Mouse (Mus musculus): ENCODE results near the gene Podxl2. TPM values are rescaled to one million over a fixed set of nuclear protein-coding genes. Genes with fewer than 3 reads are reported as not detected.

The Podxl2 gene
- polyA plus RNA-seq, 1 experiment from 2014 or later: 1.6 TPM

GRCm38 (mm10) chr6:88905042-88905441 lies 30.2 kb upstream of the Podxl2 start:
- Histone ChIP-seq H3K36me3 (ENCODE audit: control insufficient read depth, insufficient read depth) (peaks cover 11% of the 10 kb centered on the region), H3K4me1 (ENCODE audit: control insufficient read depth, low read depth, low read length) (peaks cover 69% of the 10 kb centered on the region), H3K4me3 (ENCODE audit: low read depth, low read length) (no peak overlapping the region), H3K9me3 (replicated peaks; ENCODE audit: control insufficient read depth, low read length) (no peaks in the 10 kb centered on the region), H3K27ac (ENCODE audit: low read length) (no peak overlapping the region), H3K27me3 (ENCODE audit: control insufficient read depth, insufficient read depth, low read depth, low read length) (no peaks in the 10 kb centered on the region), H3K9ac (ENCODE audit: low read depth, low read length) (no peak overlapping the region), H3K4me2 (ENCODE audit: low read depth, low read length) (no peak overlapping the region)
- no peak for ATAC-seq (ENCODE audit: low read depth)
- 81% methylated on average over 7 of the region's 7 CpGs for WGBS (ENCODE audit: insufficient replicate concordance)

GRCm38 (mm10) chr6:88904456-88904974 lies 29.7 kb upstream of the Podxl2 start:
- Histone ChIP-seq H3K27me3 (ENCODE audit: control insufficient read depth, insufficient read depth, low read depth, low read length) (no peaks in the 10 kb centered on the region), H3K4me2 (ENCODE audit: low read depth, low read length) (peak overlapping the region; percentile 86), H3K27ac (ENCODE audit: low read length) (peak overlapping the region; percentile 19), H3K9me3 (replicated peaks; ENCODE audit: control insufficient read depth, low read length) (no peaks in the 10 kb centered on the region), H3K4me1 (ENCODE audit: control insufficient read depth, low read depth, low read length) (peaks cover 69% of the 10 kb centered on the region), H3K4me3 (ENCODE audit: low read depth, low read length) (peak overlapping the region; percentile 87; the same call in 1 of the 2 replicates), H3K9ac (ENCODE audit: low read depth, low read length) (no peak overlapping the region; the same call in 1 of the 2 replicates), H3K36me3 (ENCODE audit: control insufficient read depth, insufficient read depth) (peaks cover 6% of the 10 kb centered on the region)
- WGBS (ENCODE audit: insufficient replicate concordance): 79% methylated on average over 4 of the region's 4 CpGs
- ATAC-seq (ENCODE audit: low read depth): no peak

- Histone ChIP-seq H3K27ac (ENCODE audit: low read length) (peak overlapping the region; percentile 97; the same call in 1 of the 2 replicates), H3K9ac (ENCODE audit: low read depth, low read length) (peak overlapping the region; percentile 96), H3K4me2 (ENCODE audit: low read depth, low read length) (peak overlapping the region; percentile 86), H3K4me1 (ENCODE audit: control insufficient read depth, low read depth, low read length) (peaks cover 70% of the 10 kb centered on the region), H3K27me3 (ENCODE audit: control insufficient read depth, insufficient read depth, low read depth, low read length) (no peaks in the 10 kb centered on the region), H3K36me3 (ENCODE audit: control insufficient read depth, insufficient read depth) (peaks cover 6% of the 10 kb centered on the region), H3K4me3 (ENCODE audit: low read depth, low read length) (peak overlapping the region; percentile 87), H3K9me3 (replicated peaks; ENCODE audit: control insufficient read depth, low read length) (no peaks in the 10 kb centered on the region)
- no peak for ATAC-seq (ENCODE audit: low read depth)
- WGBS (ENCODE audit: insufficient replicate concordance): 71% methylated on average over 5 of the region's 5 CpGs
These were observed 28.9 kb upstream of the Podxl2 start for GRCm38 (mm10) chr6:88903708-88904107.

- H3K36me3 ChIP-seq (ENCODE audit: control insufficient read depth, insufficient read depth): no peaks in the 10 kb centered on the region
- H3K9ac ChIP-seq (ENCODE audit: low read depth, low read length): peak within 1 kb of the TSS; percentile 96
- no peaks in the 10 kb centered on the region for H3K9me3 ChIP-seq (replicated peaks; ENCODE audit: control insufficient read depth, low read length)
- peak within 1 kb of the TSS; percentile 86 for H3K4me2 ChIP-seq (ENCODE audit: low read depth, low read length)
- H3K4me3 ChIP-seq (ENCODE audit: low read depth, low read length): peak within 1 kb of the TSS; percentile 87
- WGBS (ENCODE audit: insufficient replicate concordance): under 1% methylated on average over 66 of the region's 66 CpGs
- H3K4me1 ChIP-seq (ENCODE audit: control insufficient read depth, low read depth, low read length): peaks cover 63% of the 10 kb centered on the region
- ATAC-seq (ENCODE audit: low read depth): peak; percentile 86
- H3K27ac ChIP-seq (ENCODE audit: low read length): peak within 1 kb of the TSS; percentile 97
- H3K27me3 ChIP-seq (ENCODE audit: control insufficient read depth, insufficient read depth, low read depth, low read length): no peaks in the 10 kb centered on the region
These were observed 27.3 kb upstream of the Podxl2 start, which contains the start of gene Tpra1 for GRCm38 (mm10) chr6:88901947-88902820. Tpra1 (plus strand) TSS chr6:88902251.

- H3K4me3 ChIP-seq (ENCODE audit: low read depth, low read length): peak overlapping the region; percentile 87
- peak overlapping the region; percentile 86 for H3K4me2 ChIP-seq (ENCODE audit: low read depth, low read length)
- no peaks in the 10 kb centered on the region for H3K27me3 ChIP-seq (ENCODE audit: control insufficient read depth, insufficient read depth, low read depth, low read length)
- ATAC-seq (ENCODE audit: low read depth): no peak
- peaks cover 6% of the 10 kb centered on the region for H3K36me3 ChIP-seq (ENCODE audit: control insufficient read depth, insufficient read depth)
- H3K4me1 ChIP-seq (ENCODE audit: control insufficient read depth, low read depth, low read length): peaks cover 63% of the 10 kb centered on the region
- peak overlapping the region; percentile 97 for H3K27ac ChIP-seq (ENCODE audit: low read length)
- H3K9me3 ChIP-seq (replicated peaks; ENCODE audit: control insufficient read depth, low read length): no peaks in the 10 kb centered on the region
- H3K9ac ChIP-seq (ENCODE audit: low read depth, low read length): peak overlapping the region; percentile 76
- 6% methylated on average over 5 of the region's 5 CpGs for WGBS (ENCODE audit: insufficient replicate concordance)
These were observed 26.6 kb upstream of the Podxl2 start for GRCm38 (mm10) chr6:88901471-88901870.

GRCm38 (mm10) chr6:88899628-88900027 lies 24.8 kb upstream of the Podxl2 start:
- Histone ChIP-seq H3K9me3 (replicated peaks; ENCODE audit: control insufficient read depth, low read length) (no peaks in the 10 kb centered on the region), H3K9ac (ENCODE audit: low read depth, low read length) (no peak overlapping the region), H3K36me3 (ENCODE audit: control insufficient read depth, insufficient read depth) (peaks cover 23% of the 10 kb centered on the region), H3K4me2 (ENCODE audit: low read depth, low read length) (no peak overlapping the region), H3K4me3 (ENCODE audit: low read depth, low read length) (no peak overlapping the region), H3K27ac (ENCODE audit: low read length) (no peak overlapping the region), H3K27me3 (ENCODE audit: control insufficient read depth, insufficient read depth, low read depth, low read length) (no peaks in the 10 kb centered on the region), H3K4me1 (ENCODE audit: control insufficient read depth, low read depth, low read length) (peaks cover 59% of the 10 kb centered on the region)
- no peak for ATAC-seq (ENCODE audit: low read depth)
- 71% methylated on average over 2 of the region's 2 CpGs for WGBS (ENCODE audit: insufficient replicate concordance)

- H3K4me1 ChIP-seq (ENCODE audit: control insufficient read depth, low read depth, low read length): peaks cover 53% of the 10 kb centered on the region
- peak overlapping the region; percentile 5; the same call in 1 of the 2 replicates for H3K27ac ChIP-seq (ENCODE audit: low read length)
- no peaks in the 10 kb centered on the region for H3K27me3 ChIP-seq (ENCODE audit: control insufficient read depth, insufficient read depth, low read depth, low read length)
- peaks cover 29% of the 10 kb centered on the region for H3K36me3 ChIP-seq (ENCODE audit: control insufficient read depth, insufficient read depth)
- no peak for ATAC-seq (ENCODE audit: low read depth)
- 52% methylated on average over 4 of the region's 4 CpGs for WGBS (ENCODE audit: insufficient replicate concordance)
- H3K9ac ChIP-seq (ENCODE audit: low read depth, low read length): peak overlapping the region; percentile 25; the same call in 1 of the 2 replicates
- no peaks in the 10 kb centered on the region for H3K9me3 ChIP-seq (replicated peaks; ENCODE audit: control insufficient read depth, low read length)
- H3K4me2 ChIP-seq (ENCODE audit: low read depth, low read length): peak overlapping the region; percentile 55
- H3K4me3 ChIP-seq (ENCODE audit: low read depth, low read length): peak overlapping the region; percentile 74
These were observed 24.2 kb upstream of the Podxl2 start for GRCm38 (mm10) chr6:88899086-88899485.

GRCm38 (mm10) chr6:88898534-88899048 lies 23.7 kb upstream of the Podxl2 start, which contains the start of gene Mcm2:
Mcm2 (minus strand) TSS chr6:88898780.
- peaks cover 48% of the 10 kb centered on the region for H3K4me1 ChIP-seq (ENCODE audit: control insufficient read depth, low read depth, low read length)
- H3K27ac ChIP-seq (ENCODE audit: low read length): peak within 1 kb of the TSS; percentile 45
- peak; percentile 74 for ATAC-seq (ENCODE audit: low read depth)
- peak within 1 kb of the TSS; percentile 78 for H3K9ac ChIP-seq (ENCODE audit: low read depth, low read length)
- H3K4me2 ChIP-seq (ENCODE audit: low read depth, low read length): peak within 1 kb of the TSS; percentile 71
- H3K4me3 ChIP-seq (ENCODE audit: low read depth, low read length): peak within 1 kb of the TSS; percentile 74
- H3K27me3 ChIP-seq (ENCODE audit: control insufficient read depth, insufficient read depth, low read depth, low read length): no peaks in the 10 kb centered on the region
- peaks cover 34% of the 10 kb centered on the region for H3K36me3 ChIP-seq (ENCODE audit: control insufficient read depth, insufficient read depth)
- WGBS (ENCODE audit: insufficient replicate concordance): under 1% methylated on average over 33 of the region's 33 CpGs
- H3K9me3 ChIP-seq (replicated peaks; ENCODE audit: control insufficient read depth, low read length): no peaks in the 10 kb centered on the region
